Mouse (Mus musculus) hindbrain, embryonic 10.5 days (tissue): ENCODE results near the gene Ggn. TPM values are rescaled to one million over a fixed set of nuclear protein-coding genes. Genes with fewer than 3 reads are reported as not detected.
"Not testable (repeated sequence)": the region's sequence is repeated elsewhere in the genome, so short reads cannot be mapped to it uniquely, and the experiment has no call there.

Experiments
- DNase-seq: peaks from one replicate; pipeline ENCODE4 v3.0.0-alpha.2; 2017; ENCODE audit warnings: low spot score
- H3K27ac ChIP-seq: fragments of 300-500 bp; sonication (generic); 2 replicates; pipeline ENCODE4 v1.5.1; 2016; ENCODE audit warnings: mild to moderate bottlenecking, moderate library complexity
- H3K27me3 ChIP-seq: fragments of 300-500 bp; sonication (generic); 2 replicates; pipeline ENCODE4 v1.6.1; 2016; ENCODE audit warnings: mild to moderate bottlenecking; ENCODE audit not compliant: poor library complexity, insufficient read depth, severe bottlenecking
- H3K36me3 ChIP-seq: fragments of 300-500 bp; sonication (generic); 2 replicates; pipeline ENCODE4 v1.6.1; 2016; ENCODE audit warnings: mild to moderate bottlenecking, moderate library complexity
- H3K4me1 ChIP-seq: fragments of 300-500 bp; sonication (generic); replicated peaks from 2 replicates; pipeline ENCODE4 v1.6.1; 2016; ENCODE audit warnings: mild to moderate bottlenecking
- H3K4me3 ChIP-seq: fragments of 300-500 bp; sonication (generic); 2 replicates; pipeline ENCODE4 v1.5.1; 2016; ENCODE audit warnings: mild to moderate bottlenecking, moderate library complexity
- H3K9me3 ChIP-seq: fragments of 300-500 bp; sonication (generic); 2 replicates; pipeline ENCODE4 v1.6.1; 2016; ENCODE audit warnings: mild to moderate bottlenecking, moderate library complexity
- WGBS: fragments of 180-500 bp; shearing (Covaris S2); methylation state at CpG from one replicate; pipeline ENCODE4 v1.1.7; 2016; 5-methylcytosine and 5-hydroxymethylcytosine counted together
- polyA plus RNA-seq: library from polyadenylated mRNA; unstranded; fragments of >200 nt; fragmentation: Nextera tagmentation; extraction: Ambion mirVana; gene quantifications from 2 replicates; pipeline ENCODE4 v1.2.1, GENCODE M21; 2016

The Ggn gene
- polyA plus RNA-seq, 1 experiment from 2014 or later = 1.1 TPM

GRCm38 (mm10) chr7:29211013-29211412 lies 41.0 kb downstream of the Ggn start:
- WGBS = 29% methylated on average over 14 of the region's 15 CpGs
- not testable (repeated sequence) for DNase-seq, H3K9me3 ChIP-seq, H3K36me3 ChIP-seq
- H3K27ac ChIP-seq = peak overlapping the region; percentile 62
- peaks cover 28% of the 10 kb centered on the region for H3K4me1 ChIP-seq
- peaks cover 23% of the 10 kb centered on the region for H3K27me3 ChIP-seq
- H3K4me3 ChIP-seq = peak overlapping the region; percentile 48

DNA sequence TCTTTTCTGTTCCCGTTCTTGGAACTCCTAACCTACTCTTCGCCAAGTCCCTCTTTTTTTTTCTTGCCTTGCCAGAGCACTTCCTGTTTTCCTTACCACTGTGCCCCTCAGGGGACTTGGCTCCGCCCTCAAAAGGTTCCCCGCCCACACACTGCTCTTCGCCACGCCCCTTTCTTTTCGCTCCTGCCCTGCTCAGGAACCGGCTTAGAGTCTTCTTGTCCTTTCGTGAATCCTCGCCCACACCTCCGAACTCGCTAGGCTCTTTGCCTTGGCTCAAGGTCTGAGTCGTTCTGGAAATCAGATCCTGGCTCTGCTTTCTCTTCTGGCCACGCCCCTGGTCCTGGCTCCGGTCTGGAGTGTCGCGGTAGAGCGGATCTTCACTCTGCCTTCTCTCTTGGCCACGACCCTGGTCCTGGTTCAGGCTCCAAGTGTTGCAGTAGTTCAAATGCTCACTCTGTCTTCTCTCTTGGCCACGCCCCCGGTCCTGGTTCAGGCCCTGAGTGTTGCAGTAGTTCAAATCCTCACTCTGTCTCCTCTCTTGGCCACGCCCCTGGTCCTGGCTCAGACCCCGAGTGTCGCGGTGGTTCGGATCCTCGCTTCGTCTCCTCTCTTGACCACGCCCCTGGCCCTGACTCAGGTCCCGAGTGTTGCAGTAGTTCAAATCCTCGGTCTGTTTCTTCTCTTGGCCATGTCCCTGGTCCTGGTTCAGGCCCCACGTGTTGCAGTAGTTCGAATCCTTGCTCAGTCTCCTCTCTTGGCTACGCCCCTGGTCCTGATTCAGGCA lies 41.6 kb downstream of the Ggn start:
- Histone ChIP-seq H3K9me3 (0 out of 2 replicates have a peak, but pooled peaks cover under 1% of the 10 kb centered on the region), H3K36me3 (no peaks in the 10 kb centered on the region), H3K27ac (peak overlapping the region; percentile 62), H3K4me1 (peaks cover 28% of the 10 kb centered on the region), H3K4me3 (peak overlapping the region; percentile 48), H3K27me3 (peaks cover 23% of the 10 kb centered on the region)
- DNase-seq = peak; percentile 83
- WGBS = 5% methylated on average over 34 of the region's 34 CpGs

DNA sequence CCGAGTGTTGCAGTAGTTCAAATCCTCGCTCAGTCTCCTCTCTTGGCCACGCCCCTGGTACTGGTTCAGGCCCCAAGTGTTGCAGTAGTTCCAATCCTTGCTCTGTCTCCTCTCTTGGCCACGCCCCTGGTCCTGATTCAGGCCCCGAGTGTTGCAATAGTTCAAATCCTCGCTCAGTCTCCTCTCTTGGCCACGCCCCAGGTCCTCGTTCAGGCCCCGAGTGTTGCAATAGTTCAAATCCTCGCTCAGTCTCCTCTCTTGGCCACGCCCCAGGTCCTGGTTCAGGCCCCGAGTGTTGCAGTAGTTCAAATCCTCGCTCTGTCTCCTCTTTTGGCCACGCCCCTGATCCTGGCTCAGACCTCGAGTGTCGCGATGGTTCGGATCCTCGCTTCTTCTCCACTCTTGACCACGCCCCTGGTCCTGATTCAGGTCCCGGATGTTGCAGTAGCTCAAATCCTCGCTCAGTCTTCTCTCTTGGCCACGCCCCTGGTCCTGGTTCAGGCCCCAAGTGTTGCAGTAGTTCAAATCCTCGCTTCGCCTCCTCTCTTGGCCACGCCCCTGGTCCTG lies 42.3 kb downstream of the Ggn start:
- H3K27me3 ChIP-seq = peaks cover 23% of the 10 kb centered on the region
- WGBS = 11% methylated on average over 26 of the region's 26 CpGs
- DNase-seq = peak; percentile 25
- H3K9me3 ChIP-seq = 0 out of 2 replicates have a peak, but pooled peaks cover 5% of the 10 kb centered on the region
- H3K27ac ChIP-seq = no peak overlapping the region
- H3K4me3 ChIP-seq = peak overlapping the region; percentile 48
- H3K36me3 ChIP-seq = no peaks in the 10 kb centered on the region
- peaks cover 28% of the 10 kb centered on the region for H3K4me1 ChIP-seq

GRCm38 (mm10) chr7:29212775-29213560 lies 43.0 kb downstream of the Ggn start:
- Histone ChIP-seq H3K4me3 (peak overlapping the region; percentile 48), H3K27me3 (peaks cover 23% of the 10 kb centered on the region), H3K27ac (0 out of 2 replicates have a peak overlapping the region, but pooled peaks have one; percentile 23), H3K4me1 (peaks cover 28% of the 10 kb centered on the region)
- WGBS = 12% methylated on average over 40 of the region's 40 CpGs
- not testable (repeated sequence) for H3K9me3 ChIP-seq, H3K36me3 ChIP-seq
- peak; percentile 10 for DNase-seq

DNA sequence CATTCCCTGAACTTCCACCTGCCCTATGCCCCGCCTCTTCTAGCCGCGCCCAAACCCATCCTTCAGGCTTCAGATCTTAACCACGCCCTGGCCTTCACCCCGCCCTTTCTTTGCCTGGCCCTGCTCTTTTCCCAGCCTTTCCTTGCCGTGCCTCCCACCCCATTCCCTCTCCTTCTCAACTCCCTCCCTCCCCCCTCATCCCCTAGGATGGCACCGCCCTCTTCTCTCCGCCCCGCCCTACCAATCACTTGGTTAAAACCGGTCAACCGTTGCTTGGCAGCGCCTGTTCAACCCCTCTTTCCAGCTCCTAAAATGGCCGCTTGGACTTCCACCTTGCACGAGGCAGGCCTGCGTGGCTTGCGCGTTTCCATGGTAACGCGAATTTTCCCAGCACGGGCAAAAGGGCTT lies 43.7 kb downstream of the Ggn start, which contains the start of gene Catsperg1:
Gene Catsperg1, minus strand, starts transcription at position 361 of the 408 bp plus-strand sequence.
- Histone ChIP-seq H3K27ac (peak within 1 kb of the TSS; percentile 64; the same call in 1 of the 2 replicates), H3K27me3 (peaks cover 23% of the 10 kb centered on the region), H3K4me1 (peaks cover 28% of the 10 kb centered on the region), H3K36me3 (no peaks in the 10 kb centered on the region), H3K9me3 (peaks cover 9% of the 10 kb centered on the region; the same call in 1 of the 2 replicates), H3K4me3 (peak within 1 kb of the TSS; percentile 48)
- 1% methylated on average over 20 of the region's 20 CpGs for WGBS
- peak; percentile 83 for DNase-seq

GRCm38 (mm10) chr7:29214236-29214635 lies 44.2 kb downstream of the Ggn start:
- Histone ChIP-seq H3K36me3 (no peaks in the 10 kb centered on the region), H3K27me3 (peaks cover 23% of the 10 kb centered on the region), H3K4me1 (peaks cover 28% of the 10 kb centered on the region), H3K4me3 (peak overlapping the region; percentile 48; the same call in 1 of the 2 replicates), H3K27ac (no peak overlapping the region), H3K9me3 (peaks cover 15% of the 10 kb centered on the region; the same call in 1 of the 2 replicates)
- DNase-seq = no peak
- 71% methylated on average over 2 of the region's 2 CpGs for WGBS

DNA sequence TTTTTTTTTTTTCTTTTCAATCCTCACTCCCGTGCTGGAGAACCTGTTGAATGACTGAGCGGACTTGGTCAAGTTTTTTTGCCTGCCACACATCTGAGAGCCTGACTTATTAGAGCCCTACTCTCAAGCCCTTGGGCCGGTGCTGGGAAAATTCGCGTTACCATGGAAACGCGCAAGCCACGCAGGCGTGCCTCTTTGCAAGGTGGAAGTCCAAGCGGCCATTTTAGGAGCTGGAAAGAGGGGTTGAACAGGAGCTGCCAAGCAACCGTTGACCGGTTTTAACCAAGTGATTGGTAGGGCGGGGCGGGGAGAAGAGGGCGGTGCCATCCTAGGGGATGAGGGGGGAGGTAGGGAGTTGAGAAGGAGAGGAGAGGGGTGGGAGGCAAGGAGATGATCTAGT lies 44.8 kb downstream of the Ggn start:
- H3K4me3 ChIP-seq = no peak overlapping the region
- peaks cover 21% of the 10 kb centered on the region for H3K9me3 ChIP-seq
- peaks cover 28% of the 10 kb centered on the region for H3K4me1 ChIP-seq
- peak; percentile 13 for DNase-seq
- no peaks in the 10 kb centered on the region for H3K36me3 ChIP-seq
- peaks cover 23% of the 10 kb centered on the region for H3K27me3 ChIP-seq
- H3K27ac ChIP-seq = no peak overlapping the region
- WGBS = 41% methylated on average over 15 of the region's 15 CpGs

Other genes with a start within 250 kb of the Ggn start
- 216 and 245 TPM in 2 replicates for gene Actn4, start 207.9 kb upstream of the Ggn start, polyA plus RNA-seq
- 426 and 432 TPM in 2 replicates for gene Eif3k, start 188.3 kb upstream of the Ggn start, polyA plus RNA-seq
- 8.8 and 9.0 TPM in 2 replicates for gene Map4k1, start 188.2 kb upstream of the Ggn start, polyA plus RNA-seq
- gene Ryr1, start 45.0 kb upstream of the Ggn start, polyA plus RNA-seq = 0.51 and 0.97 TPM in 2 replicates
- gene Rasgrp4, start 35.4 kb upstream of the Ggn start, polyA plus RNA-seq = 0.34 and 0.54 TPM in 2 replicates
- gene Fam98c, start 14.0 kb upstream of the Ggn start, polyA plus RNA-seq = 17.6 and 18.4 TPM in 2 replicates
- 3.5 and 3.6 TPM in 2 replicates for gene Spred3, start 201 bp downstream of the Ggn start, polyA plus RNA-seq
- gene Psmd8, start 10.5 kb downstream of the Ggn start, polyA plus RNA-seq = 305 and 348 TPM in 2 replicates
- 0.51 and 0.97 TPM in 2 replicates for gene Catsperg1, start 43.8 kb downstream of the Ggn start, polyA plus RNA-seq
- 0.76 and 0.97 TPM in 2 replicates for gene Kcnk6, start 62.3 kb downstream of the Ggn start, polyA plus RNA-seq
- 110 and 115 TPM in 2 replicates for gene Yif1b, start 68.1 kb downstream of the Ggn start, polyA plus RNA-seq
- 6.9 and 7.4 TPM in 2 replicates for gene 2200002D01Rik, start 78.3 kb downstream of the Ggn start, polyA plus RNA-seq
- 43.7 and 65.7 TPM in 2 replicates for gene Spint2, start 111.7 kb downstream of the Ggn start, polyA plus RNA-seq
- 35.5 and 55.7 TPM in 2 replicates for gene Ppp1r14a, start 119.1 kb downstream of the Ggn start, polyA plus RNA-seq
- gene Dpf1, start 133.7 kb downstream of the Ggn start, polyA plus RNA-seq = 28.3 and 60.6 TPM in 2 replicates